Mouse (Mus musculus): ENCODE results near the gene Caln1. TPM values are rescaled to one million over a fixed set of nuclear protein-coding genes. Genes with fewer than 3 reads are reported as not detected.

Gene Caln1
- polyA plus RNA-seq, 1 experiment from 2014 or later: 49.3 TPM

- WGBS: 93% methylated on average over 17 of the region's 17 CpGs
- ATAC-seq: no peak
Measured at GRCm38 (mm10) chr5:130411516-130411915, 42.3 kb downstream of the Caln1 start.

GRCm38 (mm10) chr5:130447438-130447837 is 78.2 kb downstream of the Caln1 start:
- H3K4me3 ChIP-seq (ENCODE audit: low read length): no peak overlapping the region
- no peak overlapping the region for H3K9ac ChIP-seq (ENCODE audit: low read depth, low read length)
- WGBS: 24% methylated on average over 6 of the region's 6 CpGs
- H3K27ac ChIP-seq (ENCODE audit: low read depth, low read length): no peak overlapping the region
- H3K27me3 ChIP-seq (replicated peaks; ENCODE audit: control insufficient read depth, insufficient read depth, low read length): peaks cover 2% of the 10 kb centered on the region
- no peaks in the 10 kb centered on the region for H3K9me3 ChIP-seq (ENCODE audit: control insufficient read depth, low read length)
- H3K4me1 ChIP-seq (ENCODE audit: control insufficient read depth, insufficient read depth, low read depth, low read length): peaks cover 17% of the 10 kb centered on the region; the same call in 1 of the 2 replicates
- no peak for ATAC-seq
- no peaks in the 10 kb centered on the region for H3K36me3 ChIP-seq (ENCODE audit: control insufficient read depth, insufficient read depth, low read length)
- H3K4me2 ChIP-seq (ENCODE audit: low read length): peak overlapping the region; percentile 87; the same call in 1 of the 2 replicates

More at GRCm38 (mm10) chr5:130411516-130411915, 42.3 kb downstream of the Caln1 start:
- Histone ChIP-seq H3K4me2 (ENCODE audit: low read length) (no peak overlapping the region), H3K9me3 (ENCODE audit: control insufficient read depth, low read length) (peaks cover 3% of the 10 kb centered on the region), H3K9ac (ENCODE audit: low read depth, low read length) (no peak overlapping the region), H3K36me3 (ENCODE audit: control insufficient read depth, insufficient read depth, low read length) (no peaks in the 10 kb centered on the region), H3K27me3 (replicated peaks; ENCODE audit: control insufficient read depth, insufficient read depth, low read length) (no peaks in the 10 kb centered on the region), H3K4me3 (ENCODE audit: low read length) (no peak overlapping the region), H3K4me1 (ENCODE audit: control insufficient read depth, insufficient read depth, low read depth, low read length) (no peaks in the 10 kb centered on the region), H3K27ac (ENCODE audit: low read depth, low read length) (no peak overlapping the region)

- Histone ChIP-seq H3K4me2 (ENCODE audit: low read length) (peak overlapping the region; percentile 87), H3K4me3 (ENCODE audit: low read length) (peak overlapping the region; percentile 70), H3K36me3 (ENCODE audit: control insufficient read depth, insufficient read depth, low read length) (no peaks in the 10 kb centered on the region), H3K9me3 (ENCODE audit: control insufficient read depth, low read length) (no peaks in the 10 kb centered on the region), H3K9ac (ENCODE audit: low read depth, low read length) (peak overlapping the region; percentile 84), H3K27me3 (replicated peaks; ENCODE audit: control insufficient read depth, insufficient read depth, low read length) (peaks cover 2% of the 10 kb centered on the region), H3K4me1 (ENCODE audit: control insufficient read depth, insufficient read depth, low read depth, low read length) (peaks cover 17% of the 10 kb centered on the region; the same call in 1 of the 2 replicates), H3K27ac (ENCODE audit: low read depth, low read length) (peak overlapping the region; percentile 78)
- under 1% methylated on average over 20 of the region's 20 CpGs for WGBS
- peak; percentile 75 for ATAC-seq
Measured at GRCm38 (mm10) chr5:130448491-130448890, 79.2 kb downstream of the Caln1 start.

GRCm38 (mm10) chr5:130448931-130449856 is 79.9 kb downstream of the Caln1 start:
- Histone ChIP-seq H3K27ac (ENCODE audit: low read depth, low read length) (peak overlapping the region; percentile 78), H3K27me3 (replicated peaks; ENCODE audit: control insufficient read depth, insufficient read depth, low read length) (peaks cover 2% of the 10 kb centered on the region)
- ATAC-seq: peak; percentile 82

GRCm38 (mm10) chr5:130450031-130450541 is 80.8 kb downstream of the Caln1 start:
- ATAC-seq: 0 out of 2 replicates have a peak, but pooled peaks have one; percentile 10
- peak overlapping the region; percentile 70 for H3K4me3 ChIP-seq (ENCODE audit: low read length)
- H3K36me3 ChIP-seq (ENCODE audit: control insufficient read depth, insufficient read depth, low read length): no peaks in the 10 kb centered on the region
- H3K9ac ChIP-seq (ENCODE audit: low read depth, low read length): peak overlapping the region; percentile 84
- H3K4me1 ChIP-seq (ENCODE audit: control insufficient read depth, insufficient read depth, low read depth, low read length): peaks cover 17% of the 10 kb centered on the region; the same call in 1 of the 2 replicates
- H3K27me3 ChIP-seq (replicated peaks; ENCODE audit: control insufficient read depth, insufficient read depth, low read length): peaks cover 2% of the 10 kb centered on the region
- H3K4me2 ChIP-seq (ENCODE audit: low read length): peak overlapping the region; percentile 87
- 4% methylated on average over 14 of the region's 14 CpGs for WGBS
- no peaks in the 10 kb centered on the region for H3K9me3 ChIP-seq (ENCODE audit: control insufficient read depth, low read length)
- peak overlapping the region; percentile 78; the same call in 1 of the 2 replicates for H3K27ac ChIP-seq (ENCODE audit: low read depth, low read length)

More at GRCm38 (mm10) chr5:130448931-130449856, 79.9 kb downstream of the Caln1 start:
- WGBS: under 1% methylated on average over 75 of the region's 77 CpGs
- H3K9ac ChIP-seq (ENCODE audit: low read depth, low read length): peak overlapping the region; percentile 84
- peak overlapping the region; percentile 70 for H3K4me3 ChIP-seq (ENCODE audit: low read length)
- H3K4me2 ChIP-seq (ENCODE audit: low read length): peak overlapping the region; percentile 87
- H3K4me1 ChIP-seq (ENCODE audit: control insufficient read depth, insufficient read depth, low read depth, low read length): peaks cover 17% of the 10 kb centered on the region; the same call in 1 of the 2 replicates
- H3K9me3 ChIP-seq (ENCODE audit: control insufficient read depth, low read length): no peaks in the 10 kb centered on the region
- H3K36me3 ChIP-seq (ENCODE audit: control insufficient read depth, insufficient read depth, low read length): no peaks in the 10 kb centered on the region

GRCm38 (mm10) chr5:130458076-130458475 is 88.8 kb downstream of the Caln1 start:
- H3K4me3 ChIP-seq (ENCODE audit: low read length): no peak overlapping the region

GRCm38 (mm10) chr5:130472209-130472608 is 103.0 kb downstream of the Caln1 start:
- H3K9me3 ChIP-seq (ENCODE audit: control insufficient read depth, low read length): 0 out of 2 replicates have a peak, but pooled peaks cover 3% of the 10 kb centered on the region
- ATAC-seq: no peak
- no peak overlapping the region for H3K4me2 ChIP-seq (ENCODE audit: low read length)
- no peaks in the 10 kb centered on the region for H3K36me3 ChIP-seq (ENCODE audit: control insufficient read depth, insufficient read depth, low read length)
- WGBS: 69% methylated on average over 10 of the region's 10 CpGs
- no peak overlapping the region for H3K4me3 ChIP-seq (ENCODE audit: low read length)
- H3K4me1 ChIP-seq (ENCODE audit: control insufficient read depth, insufficient read depth, low read depth, low read length): no peaks in the 10 kb centered on the region
- H3K27ac ChIP-seq (ENCODE audit: low read depth, low read length): no peak overlapping the region
- no peak overlapping the region for H3K9ac ChIP-seq (ENCODE audit: low read depth, low read length)
- H3K27me3 ChIP-seq (replicated peaks; ENCODE audit: control insufficient read depth, insufficient read depth, low read length): no peaks in the 10 kb centered on the region

More at GRCm38 (mm10) chr5:130458076-130458475, 88.8 kb downstream of the Caln1 start:
- H3K27ac ChIP-seq (ENCODE audit: low read depth, low read length): no peak overlapping the region
- no peak overlapping the region for H3K4me2 ChIP-seq (ENCODE audit: low read length)
- H3K9ac ChIP-seq (ENCODE audit: low read depth, low read length): no peak overlapping the region
- H3K36me3 ChIP-seq (ENCODE audit: control insufficient read depth, insufficient read depth, low read length): no peaks in the 10 kb centered on the region
- no peak for ATAC-seq
- WGBS: 91% methylated on average over 7 of the region's 7 CpGs
- H3K27me3 ChIP-seq (replicated peaks; ENCODE audit: control insufficient read depth, insufficient read depth, low read length): no peaks in the 10 kb centered on the region
- no peaks in the 10 kb centered on the region for H3K9me3 ChIP-seq (ENCODE audit: control insufficient read depth, low read length)
- no peaks in the 10 kb centered on the region for H3K4me1 ChIP-seq (ENCODE audit: control insufficient read depth, insufficient read depth, low read depth, low read length)

GRCm38 (mm10) chr5:130474876-130475275 is 105.6 kb downstream of the Caln1 start:
- Histone ChIP-seq H3K4me1 (ENCODE audit: control insufficient read depth, insufficient read depth, low read depth, low read length) (no peaks in the 10 kb centered on the region), H3K4me2 (ENCODE audit: low read length) (no peak overlapping the region), H3K4me3 (ENCODE audit: low read length) (no peak overlapping the region), H3K36me3 (ENCODE audit: control insufficient read depth, insufficient read depth, low read length) (no peaks in the 10 kb centered on the region), H3K9ac (ENCODE audit: low read depth, low read length) (no peak overlapping the region), H3K9me3 (ENCODE audit: control insufficient read depth, low read length) (no peaks in the 10 kb centered on the region), H3K27me3 (replicated peaks; ENCODE audit: control insufficient read depth, insufficient read depth, low read length) (no peaks in the 10 kb centered on the region), H3K27ac (ENCODE audit: low read depth, low read length) (no peak overlapping the region)
- WGBS: 83% methylated on average over 6 of the region's 6 CpGs
- no peak for ATAC-seq

GRCm38 (mm10) chr5:130476741-130477140 is 107.5 kb downstream of the Caln1 start:
- no peaks in the 10 kb centered on the region for H3K9me3 ChIP-seq (ENCODE audit: control insufficient read depth, low read length)
- no peaks in the 10 kb centered on the region for H3K27me3 ChIP-seq (replicated peaks; ENCODE audit: control insufficient read depth, insufficient read depth, low read length)
- 68% methylated on average over 12 of the region's 12 CpGs for WGBS
- no peak overlapping the region for H3K4me2 ChIP-seq (ENCODE audit: low read length)
- H3K4me1 ChIP-seq (ENCODE audit: control insufficient read depth, insufficient read depth, low read depth, low read length): no peaks in the 10 kb centered on the region
- H3K27ac ChIP-seq (ENCODE audit: low read depth, low read length): no peak overlapping the region
- ATAC-seq: no peak
- H3K4me3 ChIP-seq (ENCODE audit: low read length): no peak overlapping the region
- H3K9ac ChIP-seq (ENCODE audit: low read depth, low read length): no peak overlapping the region
- no peaks in the 10 kb centered on the region for H3K36me3 ChIP-seq (ENCODE audit: control insufficient read depth, insufficient read depth, low read length)

All from hindbrain, embryonic 16.5 days (tissue).